ENCODE assay signal across 7 mouse cellular contexts in the genomic region with DNA sequence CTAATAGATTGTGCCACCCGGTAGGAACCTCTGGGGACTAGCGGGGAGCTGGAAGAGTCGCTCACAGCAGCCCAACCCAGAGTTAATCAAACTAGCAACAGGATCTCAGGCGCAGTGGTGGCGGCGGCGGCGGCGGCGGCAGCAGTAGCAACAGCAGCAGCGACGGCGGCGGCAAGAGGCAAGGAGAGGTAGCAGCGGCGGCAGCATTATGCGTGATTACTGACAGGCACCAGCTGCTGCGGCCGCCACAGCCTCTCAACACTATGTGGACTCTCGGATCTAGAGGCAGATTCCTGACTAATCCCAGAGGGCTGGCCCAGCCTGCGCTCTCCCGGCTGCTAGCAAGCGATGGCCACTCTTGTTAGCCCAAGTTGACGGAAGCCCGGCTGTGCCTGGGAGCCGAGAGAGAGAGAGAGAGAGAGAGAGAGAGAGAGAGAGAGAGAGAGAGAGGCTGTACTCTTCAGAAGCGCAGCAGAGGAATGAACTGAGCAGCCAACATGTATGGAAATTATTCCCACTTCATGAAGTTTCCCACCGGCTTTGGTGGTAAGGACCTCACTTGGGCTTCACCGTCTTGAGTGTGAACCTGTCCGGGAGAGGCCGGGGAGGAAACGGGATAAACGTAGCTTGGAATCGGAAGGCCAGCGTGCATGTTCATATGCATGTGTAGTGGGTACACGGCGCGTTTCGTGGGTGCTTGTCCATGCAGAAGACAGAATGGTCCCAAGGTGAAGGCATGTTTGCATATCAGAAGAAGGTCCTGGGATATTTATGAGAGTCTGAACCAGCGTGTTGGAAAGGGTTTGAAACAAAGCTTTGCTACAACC. TPM values are rescaled to one million over a fixed set of nuclear protein-coding genes. Genes with fewer than 3 reads are reported as not detected.
DNase-seq lines count a peak whose midpoint lies in the region; ATAC-seq and TF ChIP-seq lines count a peak whose summit lies in the region.

A gene (plus strand): TSS at position 130 of the 827 bp plus-strand sequence.

- H3K4me1 ChIP-seq in embryonic facial prominence, embryonic 11.5 days (ENCODE audit: control insufficient read depth, insufficient read depth, low read length), result no peaks in the 10 kb centered on the region
- H3K4me1 ChIP-seq in intestine, embryonic 15.5 days (replicated peaks), result 0 out of 2 replicates have a peak, but pooled peaks cover 3% of the 10 kb centered on the region
- H3K4me1 ChIP-seq in small intestine, adult 2 months (ENCODE audit: control insufficient read depth, insufficient read depth, insufficient read length, low read length), result 0 out of 2 replicates have a peak, but pooled peaks cover 1% of the 10 kb centered on the region

- no peaks in the 10 kb centered on the region; the same call in 1 of the 2 replicates for H3K27me3 ChIP-seq in embryonic facial prominence, embryonic 11.5 days (ENCODE audit: control insufficient read depth, insufficient read depth, low read length)
- H3K27me3 ChIP-seq in intestine, embryonic 15.5 days (replicated peaks), result peaks cover 7% of the 10 kb centered on the region; the same call in 1 of the 2 replicates
- H3K27me3 ChIP-seq in small intestine, adult 2 months (ENCODE audit: control insufficient read depth, insufficient read depth, low read length), result peaks cover 10% of the 10 kb centered on the region

- no peak for TF ChIP-seq CTCF in small intestine, adult 2 months (IDR thresholded peaks at IDR 0.05; ENCODE audit: extremely low read depth, insufficient read length, insufficient replicate concordance, low read depth, low read length)

- no peaks in the 10 kb centered on the region for H3K36me3 ChIP-seq in embryonic facial prominence, embryonic 11.5 days (replicated peaks; ENCODE audit: control insufficient read depth, insufficient read depth, low read depth, low read length)
- no peaks in the 10 kb centered on the region for H3K36me3 ChIP-seq in intestine, embryonic 15.5 days
- no peaks in the 10 kb centered on the region for H3K36me3 ChIP-seq in small intestine, adult 2 months (ENCODE audit: control insufficient read depth, insufficient read depth, low read length)

- H3K9ac ChIP-seq in embryonic facial prominence, embryonic 11.5 days (replicated peaks; ENCODE audit: low read length), result peak within 1 kb of the TSS; percentile 51
- H3K9ac ChIP-seq in intestine, embryonic 15.5 days, result peak within 1 kb of the TSS; percentile 36

- WGBS in embryonic facial prominence, embryonic 11.5 days, result under 1% methylated on average over 40 of the region's 40 CpGs
- 1% methylated on average over 40 of the region's 40 CpGs for whole genome bisulfite sequencing in intestine, embryonic 15.5 days
- 3% methylated on average over 40 of the region's 40 CpGs for WGBS in small intestine, adult 2 months

- peak; percentile 75 for ATAC-seq in embryonic facial prominence, embryonic 11.5 days (replicated peaks; ENCODE audit: insufficient number of reproducible peaks, low FRiP score, low TSS enrichment, low read depth)
- ATAC-seq in granulocyte monocyte progenitor cell, adult 5-6 weeks (replicated peaks; ENCODE audit: poor library complexity, severe bottlenecking), result peak; percentile 78
- ATAC-seq in intestine, embryonic 15.5 days, result peak; percentile 89
- peak; percentile 79 for ATAC-seq in megakaryocyte-erythroid progenitor cell, adult 5-6 weeks (replicated peaks; ENCODE audit: low FRiP score, low TSS enrichment, poor library complexity, severe bottlenecking)

- peak; percentile 55 for DNase-seq in adrenal gland, postnatal 10 days
- peak; percentile 76 for DNase-seq in embryonic facial prominence, embryonic 11.5 days (ENCODE audit: low spot score)
- DNase-seq in left cerebral cortex, postnatal 4 days, result peak; percentile 66

- H3K4me3 ChIP-seq in embryonic facial prominence, embryonic 11.5 days (ENCODE audit: low read depth, low read length), result peak within 1 kb of the TSS; percentile 41
- H3K4me3 ChIP-seq in intestine, embryonic 15.5 days (replicated peaks), result peak within 1 kb of the TSS; percentile 38
- peak within 1 kb of the TSS; percentile 15; the same call in 1 of the 2 replicates for H3K4me3 ChIP-seq in small intestine, adult 2 months (ENCODE audit: low read depth, low read length)

- intact Hi-C loops in left cerebral cortex, postnatal 4 days (cut with DNase I), result no loop called here

- H3K9me3 ChIP-seq in embryonic facial prominence, embryonic 11.5 days (replicated peaks; ENCODE audit: control insufficient read depth, low read length), result no peaks in the 10 kb centered on the region
- no peaks in the 10 kb centered on the region for H3K9me3 ChIP-seq in intestine, embryonic 15.5 days

- TF ChIP-seq POLR2A in small intestine, adult 2 months (IDR thresholded peaks at IDR 0.05; ENCODE audit: low read depth, low read length), result no peak

- H3K4me2 ChIP-seq in embryonic facial prominence, embryonic 11.5 days (ENCODE audit: low read depth, low read length), result peak within 1 kb of the TSS; percentile 82
- peak within 1 kb of the TSS; percentile 86 for H3K4me2 ChIP-seq in intestine, embryonic 15.5 days (replicated peaks)

- no peak within 1 kb of the TSS for H3K27ac ChIP-seq in embryonic facial prominence, embryonic 11.5 days (replicated peaks; ENCODE audit: low read depth, low read length)
- H3K27ac ChIP-seq in intestine, embryonic 15.5 days, result no peak within 1 kb of the TSS
- no peak within 1 kb of the TSS for H3K27ac ChIP-seq in small intestine, adult 2 months (ENCODE audit: insufficient read depth, low read depth, low read length)

RNA-seq across cellular contexts. Expression of the gene that starts here (rescaled TPM):
- total RNA-seq in adrenal gland, postnatal 10 days (2021), result 10 to 100 TPM; 19.2 to 28.1 TPM
- polyA plus RNA-seq in embryonic facial prominence, embryonic 11.5 days (2014; fragmentation: Nextera tagmentation; extraction: Ambion mirVana), result 5.7 and 6.9 TPM in 2 replicates
- not detected in 2 replicates for total RNA-seq in granulocyte monocyte progenitor cell, adult 5-6 weeks (2014; fragmentation: Nextera tagmentation)
- not detected in 2 replicates for total RNA-seq in granulocyte monocyte progenitor cell, adult 5-6 weeks (2017)
- 1.4 and 2.2 TPM in 2 replicates for polyA plus RNA-seq in intestine, embryonic 15.5 days (2015; fragmentation: Nextera tagmentation; extraction: Ambion mirVana)
- 10 to 100 TPM; 13.0 to 19.1 TPM for total RNA-seq in left cerebral cortex, postnatal 4 days (2021)
- not detected in 2 replicates for total RNA-seq in megakaryocyte-erythroid progenitor cell, adult 5-6 weeks (2014; fragmentation: Nextera tagmentation)
- 0.53 and 1.0 TPM in 2 replicates for total RNA-seq in megakaryocyte-erythroid progenitor cell, adult 5-6 weeks (2017)
- polyA plus RNA-seq in small intestine, adult 2 months (2012; rRNA removed), result 0.13 and 0.17 TPM in 2 replicates

Comparison
In these comparisons a context has a peak if more than half of its experiments do, and no peak if none do; other contexts are left out.
1. RNA of the gene that starts here (total RNA-seq): 19.2 to 28.1 TPM in adrenal gland, postnatal 10 days and 13.0 to 19.1 TPM in left cerebral cortex, postnatal 4 days; 0.53 to 1.0 TPM in megakaryocyte-erythroid progenitor cell, adult 5-6 weeks and not detected in granulocyte monocyte progenitor cell, adult 5-6 weeks; every median in the first group is over 4 times any median in the second.
2. Peak in ATAC-seq in granulocyte monocyte progenitor cell, adult 5-6 weeks; RNA of the gene not detected or under 1 TPM.
3. Peak in every context shown above with its lines, with median percentiles within 50 percentile points of each other: DNase-seq, ATAC-seq and H3K4me3 ChIP-seq.